Mouse (Mus musculus) megakaryocyte, embryonic 14.5 days (primary cell): ENCODE measurements at regions not wholly inside any gene's neighbourhood (a gene's known extent, or its start where the extent isn't known, plus 50 kb on each side); places are given as distances from the start of the nearest gene placed in this dataset.

ENCODE experiments used
- H3K27me3 ChIP-seq: replicated peaks from 2 replicates; pipeline ENCODE3; 2012; ENCODE audit warnings: inconsistent platforms
- H3K36me3 ChIP-seq: replicated peaks from 2 replicates; pipeline ENCODE3; 2012; ENCODE audit warnings: low read length, inconsistent platforms, mixed read lengths
- H3K4me1 ChIP-seq: 2 replicates; pipeline ENCODE4 v1.6.1; 2012; ENCODE audit warnings: inconsistent platforms
- H3K4me3 ChIP-seq: replicated peaks from 2 replicates; pipeline ENCODE3; 2012; ENCODE audit warnings: moderate library complexity, mild to moderate bottlenecking, inconsistent platforms
- H3K9me3 ChIP-seq: 2 replicates; pipeline ENCODE4 v1.6.1; 2012; ENCODE audit warnings: inconsistent platforms
- FLI1 ChIP-seq: IDR thresholded peaks from 2 replicates; pipeline ENCODE4 v1.6.1; 2012; ENCODE audit warnings: low read length, inconsistent platforms, mixed read lengths
- GATA1 ChIP-seq: IDR thresholded peaks from 3 replicates; pipeline ENCODE4 v1.6.1; 2012; ENCODE audit warnings: mixed read lengths, low read length, inconsistent platforms, borderline replicate concordance

- Histone ChIP-seq H3K4me1 (peaks cover 3% of the 10 kb centered on the region; the same call in 1 of the 2 replicates), H3K36me3 (no peaks in the 10 kb centered on the region), H3K9me3 (no peaks in the 10 kb centered on the region), H3K27me3 (no peaks in the 10 kb centered on the region), H3K4me3 (no peak overlapping the region)
- TF ChIP-seq GATA1, result no peak
Observed at GRCm38 (mm10) chr15:5355332-5355731, 111.3 kb upstream of the Ptger4 start.

GRCm38 (mm10) chr15:5354328-5354727 lies 110.3 kb upstream of the Ptger4 start:
- TF ChIP-seq GATA1 (no peak), FLI1 (no peak)
- H3K27me3 ChIP-seq, result no peaks in the 10 kb centered on the region
- no peak overlapping the region for H3K4me3 ChIP-seq
- peaks cover 10% of the 10 kb centered on the region for H3K4me1 ChIP-seq
- H3K9me3 ChIP-seq, result no peaks in the 10 kb centered on the region
- no peaks in the 10 kb centered on the region for H3K36me3 ChIP-seq

- H3K27me3 ChIP-seq, result no peaks in the 10 kb centered on the region
- no peaks in the 10 kb centered on the region for H3K9me3 ChIP-seq
- H3K36me3 ChIP-seq, result no peaks in the 10 kb centered on the region
- no peak for TF ChIP-seq GATA1
- TF ChIP-seq FLI1, result no peak
- H3K4me3 ChIP-seq, result no peak overlapping the region
- peaks cover 31% of the 10 kb centered on the region for H3K4me1 ChIP-seq
Observed at GRCm38 (mm10) chr15:5348881-5349280, 104.9 kb upstream of the Ptger4 start.

- peak overlapping the region; percentile 24 for H3K4me3 ChIP-seq
- no peaks in the 10 kb centered on the region for H3K36me3 ChIP-seq
- no peaks in the 10 kb centered on the region for H3K27me3 ChIP-seq
- TF ChIP-seq GATA1 (no peak), FLI1 (no peak)
- H3K4me1 ChIP-seq, result peaks cover 31% of the 10 kb centered on the region
- no peaks in the 10 kb centered on the region for H3K9me3 ChIP-seq
Observed at GRCm38 (mm10) chr15:5347674-5348073, 103.7 kb upstream of the Ptger4 start.

GRCm38 (mm10) chr15:5346955-5347354 lies 103.0 kb upstream of the Ptger4 start:
- no peak for TF ChIP-seq FLI1
- TF ChIP-seq GATA1, result no peak
- Histone ChIP-seq H3K27me3 (no peaks in the 10 kb centered on the region), H3K4me1 (peaks cover 31% of the 10 kb centered on the region), H3K36me3 (no peaks in the 10 kb centered on the region), H3K4me3 (no peak overlapping the region), H3K9me3 (no peaks in the 10 kb centered on the region)

- peaks cover 25% of the 10 kb centered on the region for H3K4me1 ChIP-seq
- no peaks in the 10 kb centered on the region for H3K27me3 ChIP-seq
- no peaks in the 10 kb centered on the region for H3K9me3 ChIP-seq
- no peak for TF ChIP-seq FLI1
- TF ChIP-seq GATA1, result no peak
- no peak overlapping the region for H3K4me3 ChIP-seq
- H3K36me3 ChIP-seq, result no peaks in the 10 kb centered on the region
Observed at GRCm38 (mm10) chr15:5343794-5344193, 99.8 kb upstream of the Ptger4 start.

- Histone ChIP-seq H3K36me3 (no peaks in the 10 kb centered on the region), H3K9me3 (no peaks in the 10 kb centered on the region), H3K4me1 (no peaks in the 10 kb centered on the region), H3K27me3 (no peaks in the 10 kb centered on the region), H3K4me3 (no peak overlapping the region)
- TF ChIP-seq GATA1 (no peak), FLI1 (no peak)
Observed at GRCm38 (mm10) chr15:5335528-5336268, 91.7 kb upstream of the Ptger4 start.

GRCm38 (mm10) chr15:5326996-5327395 lies 83.0 kb upstream of the Ptger4 start:
- no peak overlapping the region for H3K4me3 ChIP-seq
- no peak for TF ChIP-seq GATA1
- no peak for TF ChIP-seq FLI1
- H3K9me3 ChIP-seq, result no peaks in the 10 kb centered on the region
- H3K36me3 ChIP-seq, result no peaks in the 10 kb centered on the region
- H3K27me3 ChIP-seq, result no peaks in the 10 kb centered on the region
- no peaks in the 10 kb centered on the region for H3K4me1 ChIP-seq

GRCm38 (mm10) chr15:5321691-5322090 lies 77.7 kb upstream of the Ptger4 start:
- Histone ChIP-seq H3K36me3 (no peaks in the 10 kb centered on the region), H3K4me1 (no peaks in the 10 kb centered on the region), H3K4me3 (no peak overlapping the region), H3K9me3 (peaks cover 2% of the 10 kb centered on the region; the same call in 1 of the 2 replicates), H3K27me3 (no peaks in the 10 kb centered on the region)
- TF ChIP-seq GATA1 (no peak), FLI1 (no peak)

GRCm38 (mm10) chr15:5312231-5312630 lies 68.2 kb upstream of the Ptger4 start:
- H3K9me3 ChIP-seq, result peaks cover 4% of the 10 kb centered on the region; the same call in 1 of the 2 replicates
- no peak overlapping the region for H3K4me3 ChIP-seq
- H3K27me3 ChIP-seq, result no peaks in the 10 kb centered on the region
- no peaks in the 10 kb centered on the region for H3K36me3 ChIP-seq
- H3K4me1 ChIP-seq, result no peaks in the 10 kb centered on the region; the same call in 1 of the 2 replicates
- TF ChIP-seq FLI1 (no peak), GATA1 (no peak)
